Mouse (Mus musculus) lung, postnatal 0 days (tissue): ENCODE measurements at regions not wholly inside any gene's neighbourhood (a gene's known extent, or its start where the extent isn't known, plus 50 kb on each side); places are given as distances from the start of the nearest gene placed in this dataset.

Source experiments
- CTCF ChIP-seq: IDR thresholded peaks from 2 replicates; pipeline ENCODE4 v1.5.1; 2016; ENCODE audit warnings: antibody characterized with exemption, mild to moderate bottlenecking
- EP300 ChIP-seq: IDR thresholded peaks from 2 replicates; pipeline ENCODE4 v1.6.1; 2016; ENCODE audit warnings: antibody characterized with exemption, mild to moderate bottlenecking, control low read depth

DNA sequence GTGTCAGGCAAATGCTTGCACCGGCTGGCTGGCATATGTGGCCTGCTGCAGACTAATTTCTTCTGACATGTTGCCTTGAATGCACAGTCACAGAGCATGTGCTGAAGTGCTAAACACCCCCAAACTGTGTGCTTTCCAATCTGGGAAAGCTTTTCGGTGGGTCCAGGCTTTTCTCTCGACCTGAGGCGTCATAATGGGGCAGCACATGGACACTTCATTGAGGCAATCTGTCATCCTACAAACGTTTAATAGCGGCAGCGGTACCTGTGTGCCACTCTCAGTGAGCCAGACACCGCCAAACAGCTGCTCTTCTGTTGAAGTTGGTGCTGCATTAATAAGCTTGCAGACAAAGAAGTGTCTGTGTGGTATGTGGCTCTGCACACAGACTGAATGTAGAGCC is 308.3 kb downstream of the Elavl2 start:
- TF ChIP-seq EP300: no peak
- no peak for TF ChIP-seq CTCF
